Mouse (Mus musculus) intestine, postnatal 0 days (tissue): ENCODE data around the gene Serpinh1. TPM values are rescaled to one million over a fixed set of nuclear protein-coding genes. Genes with fewer than 3 reads are reported as not detected.

Experiments used
- ATAC-seq: fragments of 200-750 bp; cut with Nextera tagmentation; 2 replicates; pipeline ENCODE4 v1.8.0; 2017; ENCODE audit warnings: mild to moderate bottlenecking, moderate TSS enrichment, moderate library complexity
- H3K27ac ChIP-seq: fragments of 300-500 bp; sonication (generic); 2 replicates; pipeline ENCODE4 v1.5.1; 2014; ENCODE audit warnings: mild to moderate bottlenecking, low read depth, low read length, moderate library complexity
- H3K27me3 ChIP-seq: fragments of 300-500 bp; sonication (generic); replicated peaks from 2 replicates; pipeline ENCODE4 v1.6.1; 2014; ENCODE audit warnings: low read length, mixed read lengths; ENCODE audit not compliant: control insufficient read depth, insufficient read depth
- H3K36me3 ChIP-seq: fragments of 300-500 bp; sonication (generic); 2 replicates; pipeline ENCODE4 v1.6.1; 2014; ENCODE audit warnings: mild to moderate bottlenecking, moderate library complexity; ENCODE audit not compliant: control insufficient read depth, insufficient read depth
- H3K4me1 ChIP-seq: fragments of 300-500 bp; sonication (generic); replicated peaks from 2 replicates; pipeline ENCODE4 v1.6.1; 2014; ENCODE audit warnings: antibody characterized with exemption, low read length, mixed read lengths; ENCODE audit not compliant: control insufficient read depth, insufficient read depth
- H3K4me2 ChIP-seq: fragments of 300-500 bp; sonication (generic); replicated peaks from 2 replicates; pipeline ENCODE4 v1.6.1; 2014; ENCODE audit warnings: low read depth, mild to moderate bottlenecking, moderate library complexity
- H3K4me3 ChIP-seq: fragments of 300-500 bp; sonication (generic); 2 replicates; pipeline ENCODE4 v1.5.1; 2014; ENCODE audit warnings: low read depth, low read length
- H3K9ac ChIP-seq: fragments of 300-500 bp; sonication (generic); 2 replicates; pipeline ENCODE4 v1.6.1; 2014; ENCODE audit warnings: mild to moderate bottlenecking, low read depth, low read length
- H3K9me3 ChIP-seq: fragments of 300-500 bp; sonication (generic); 2 replicates; pipeline ENCODE4 v1.6.1; 2016; ENCODE audit warnings: mixed run types; ENCODE audit not compliant: control insufficient read depth
- CTCF ChIP-seq: sonication (generic); IDR thresholded peaks from 2 replicates; pipeline ENCODE4 v1.5.1; 2016; ENCODE audit warnings: low read depth, mild to moderate bottlenecking, control low read depth, antibody characterized with exemption, moderate library complexity
- WGBS: fragments of 180-500 bp; shearing (Covaris S2); extraction: QIAGEN DNeasy Blood & Tissue Kit; methylation state at CpG from one replicate; pipeline ENCODE4 v1.1.7; 2014; 5-methylcytosine and 5-hydroxymethylcytosine counted together
- polyA plus RNA-seq: library from polyadenylated mRNA; unstranded; fragments of >200 nt; fragmentation: Nextera tagmentation; extraction: Ambion mirVana; gene quantifications from 2 replicates; pipeline ENCODE4 v1.2.1, GENCODE M21; 2015

The Serpinh1 gene
- polyA plus RNA-seq, 1 experiment from 2014 or later = 204 TPM

DNA sequence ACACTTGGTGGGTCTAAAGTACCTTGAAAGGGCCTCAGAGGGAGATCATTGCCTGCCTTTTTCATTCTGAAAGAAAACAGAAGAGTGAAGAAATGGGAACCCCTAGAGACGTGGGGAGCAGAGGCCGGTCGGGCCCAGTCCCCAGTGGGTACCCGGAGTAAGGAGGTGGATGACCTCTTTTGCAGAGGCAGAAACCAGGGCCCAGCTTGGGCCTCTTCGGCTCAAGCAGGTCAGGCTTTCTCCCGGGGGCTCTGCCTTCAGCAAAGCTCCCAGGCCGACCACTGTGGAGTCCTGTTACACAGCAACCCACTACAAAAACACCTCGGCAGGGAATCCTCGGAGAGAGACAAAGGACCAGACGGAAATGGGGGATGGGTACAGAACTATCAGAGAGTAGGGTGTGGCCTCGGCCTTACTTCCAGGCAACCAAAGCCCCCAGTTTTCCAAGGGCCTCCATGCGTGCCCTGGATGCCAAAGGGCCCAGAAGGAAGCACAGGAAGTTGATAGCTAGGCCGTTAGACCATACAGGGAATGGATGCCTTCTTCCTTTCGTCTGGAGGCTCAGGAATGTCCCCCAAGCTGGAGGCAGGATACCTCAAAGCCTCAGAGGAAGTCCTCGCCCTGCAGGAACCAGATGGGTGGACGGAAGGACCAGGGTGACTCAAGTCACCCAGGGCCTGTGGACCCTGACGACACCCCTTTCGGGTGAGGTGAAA lies 1.1 kb downstream of the Serpinh1 start:
- peaks cover 19% of the 10 kb centered on the region for H3K36me3 ChIP-seq
- peak overlapping the region; percentile 55 for H3K4me3 ChIP-seq
- no peaks in the 10 kb centered on the region for H3K27me3 ChIP-seq
- no peak for TF ChIP-seq CTCF
- H3K4me2 ChIP-seq = peak overlapping the region; percentile 75
- peak overlapping the region; percentile 82 for H3K27ac ChIP-seq
- peak overlapping the region; percentile 67 for H3K9ac ChIP-seq
- no peaks in the 10 kb centered on the region for H3K9me3 ChIP-seq
- ATAC-seq = no peak
- WGBS = 22% methylated on average over 18 of the region's 18 CpGs
- peaks cover 12% of the 10 kb centered on the region for H3K4me1 ChIP-seq

DNA sequence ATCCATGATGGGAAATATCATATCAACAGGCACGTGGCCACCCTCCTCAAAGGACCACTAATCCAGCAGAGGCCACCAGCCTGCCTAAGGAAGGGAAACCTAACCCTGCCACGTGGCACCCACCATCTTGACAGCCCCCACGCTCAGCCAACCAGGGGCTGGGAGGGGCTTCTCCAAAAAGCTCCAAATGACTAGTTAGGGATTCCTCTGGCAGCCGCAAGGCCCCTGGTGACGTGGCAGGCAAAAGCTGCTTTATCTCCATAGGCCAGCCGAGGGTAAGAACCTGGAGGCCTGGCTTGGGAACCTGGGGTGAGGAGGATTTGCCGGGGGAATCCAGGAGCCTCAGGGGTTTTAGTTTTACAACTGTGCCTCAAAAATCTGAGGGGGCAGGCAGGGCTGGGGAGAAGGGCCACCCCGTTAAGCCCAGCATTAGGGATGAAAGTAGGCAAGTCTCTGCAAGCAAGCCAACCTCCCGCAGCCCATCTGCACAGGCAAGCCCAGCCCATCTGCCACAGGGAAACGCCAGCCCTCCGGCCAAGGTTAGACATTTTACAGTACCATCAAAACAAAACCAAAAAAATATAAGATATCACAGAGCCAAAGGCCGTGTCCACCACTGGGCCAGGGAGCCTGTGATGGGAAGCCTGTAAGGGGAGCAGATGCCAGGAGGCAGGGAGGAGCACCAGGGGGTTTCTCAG lies 1.8 kb downstream of the Serpinh1 start:
- 26% methylated on average over 12 of the region's 12 CpGs for WGBS
- Histone ChIP-seq H3K27me3 (no peaks in the 10 kb centered on the region), H3K4me2 (peak overlapping the region; percentile 75), H3K36me3 (peaks cover 26% of the 10 kb centered on the region), H3K4me3 (peak overlapping the region; percentile 55), H3K4me1 (peaks cover 8% of the 10 kb centered on the region; the same call in 1 of the 2 replicates), H3K27ac (peak overlapping the region; percentile 82), H3K9me3 (no peaks in the 10 kb centered on the region), H3K9ac (peak overlapping the region; percentile 67)
- TF ChIP-seq CTCF = no peak
- ATAC-seq = no peak

GRCm38 (mm10) chr7:99349782-99350720 lies 3.0 kb downstream of the Serpinh1 start:
- H3K27me3 ChIP-seq = no peaks in the 10 kb centered on the region
- peak overlapping the region; percentile 75 for H3K4me2 ChIP-seq
- no peaks in the 10 kb centered on the region for H3K9me3 ChIP-seq
- peak overlapping the region; percentile 55; the same call in 1 of the 2 replicates for H3K4me3 ChIP-seq
- no peak overlapping the region for H3K27ac ChIP-seq
- peaks cover 35% of the 10 kb centered on the region for H3K36me3 ChIP-seq
- H3K4me1 ChIP-seq = peaks cover 3% of the 10 kb centered on the region; the same call in 1 of the 2 replicates
- no peak for ATAC-seq
- TF ChIP-seq CTCF = no peak
- peak overlapping the region; percentile 67; the same call in 1 of the 2 replicates for H3K9ac ChIP-seq
- 63% methylated on average over 9 of the region's 9 CpGs for WGBS

- no peak for TF ChIP-seq CTCF
- peaks cover 38% of the 10 kb centered on the region for H3K36me3 ChIP-seq
These were observed 4.2 kb downstream of the Serpinh1 start for GRCm38 (mm10) chr7:99348883-99349282.

DNA sequence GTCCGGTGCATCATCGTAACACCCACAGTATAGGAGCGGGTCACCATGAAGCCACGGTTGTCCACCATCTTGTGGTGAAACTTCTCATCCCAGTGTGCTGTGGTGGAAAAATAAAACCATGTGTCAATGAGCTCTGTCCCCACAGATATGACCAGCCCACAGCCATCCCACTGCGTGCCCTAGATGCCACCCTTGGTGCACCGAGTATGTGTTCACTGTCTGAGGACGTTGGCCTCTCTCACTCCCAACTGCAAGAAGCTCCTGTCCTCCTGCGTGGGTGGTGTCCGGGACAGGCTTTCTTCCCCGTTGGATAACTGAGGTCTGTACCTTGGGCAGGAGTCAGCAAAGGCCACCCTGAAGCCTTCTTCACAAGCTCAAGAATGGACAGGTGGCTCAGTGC lies 5.8 kb downstream of the Serpinh1 start:
- Histone ChIP-seq H3K4me1 (no peaks in the 10 kb centered on the region), H3K36me3 (peaks cover 44% of the 10 kb centered on the region), H3K9ac (no peak overlapping the region), H3K27ac (no peak overlapping the region), H3K4me3 (no peak overlapping the region), H3K9me3 (no peaks in the 10 kb centered on the region), H3K27me3 (no peaks in the 10 kb centered on the region), H3K4me2 (no peak overlapping the region)
- ATAC-seq = no peak
- no peak for TF ChIP-seq CTCF
- 94% methylated on average over 10 of the region's 10 CpGs for WGBS

More at GRCm38 (mm10) chr7:99348883-99349282, 4.2 kb downstream of the Serpinh1 start:
- H3K9ac ChIP-seq = no peak overlapping the region
- H3K4me1 ChIP-seq = peaks cover 2% of the 10 kb centered on the region; the same call in 1 of the 2 replicates
- H3K4me2 ChIP-seq = no peak overlapping the region
- ATAC-seq = no peak
- no peak overlapping the region for H3K4me3 ChIP-seq
- H3K27ac ChIP-seq = no peak overlapping the region
- H3K27me3 ChIP-seq = no peaks in the 10 kb centered on the region
- WGBS = 94% methylated on average over 26 of the region's 26 CpGs
- no peaks in the 10 kb centered on the region for H3K9me3 ChIP-seq
